Mouse (Mus musculus): ENCODE measurements around the gene Cep41.

DNA sequence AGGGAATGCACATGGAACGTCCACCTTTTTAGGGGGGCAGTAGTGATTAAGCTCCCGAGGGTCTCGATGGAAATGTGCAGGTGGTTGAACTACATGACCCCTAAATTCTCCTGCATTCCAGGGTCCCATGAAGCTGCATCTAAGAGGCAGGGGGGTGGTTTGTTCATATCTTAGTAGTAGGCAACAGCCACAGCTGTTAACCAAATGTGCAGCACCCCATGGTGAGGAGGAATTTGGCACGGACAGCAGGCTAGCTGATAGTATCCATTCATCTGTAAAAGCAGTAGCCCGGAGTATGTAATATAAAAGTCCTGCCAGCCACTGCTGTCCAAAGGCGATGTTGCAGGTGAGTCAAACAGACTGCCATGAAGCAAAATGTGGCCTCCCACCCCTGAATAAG is 48.2 kb downstream of the Cep41 start:
- TF ChIP-seq CTCF (IDR thresholded peaks at IDR 0.05; ENCODE audit: borderline replicate concordance, control insufficient read depth, extremely low read depth, insufficient read depth, low read length, poor library complexity) = no peak
- no peak for TF ChIP-seq POLR2A (IDR thresholded peaks at IDR 0.05; ENCODE audit: control insufficient read depth, extremely low read depth, insufficient read depth, low read length, poor library complexity)
